Mouse (Mus musculus): ENCODE data around the gene Scn1b. TPM values are rescaled to one million over a fixed set of nuclear protein-coding genes. Genes with fewer than 3 reads are reported as not detected.

Gene Scn1b
- polyA plus RNA-seq, 1 experiment, result 30.7 TPM

DNA sequence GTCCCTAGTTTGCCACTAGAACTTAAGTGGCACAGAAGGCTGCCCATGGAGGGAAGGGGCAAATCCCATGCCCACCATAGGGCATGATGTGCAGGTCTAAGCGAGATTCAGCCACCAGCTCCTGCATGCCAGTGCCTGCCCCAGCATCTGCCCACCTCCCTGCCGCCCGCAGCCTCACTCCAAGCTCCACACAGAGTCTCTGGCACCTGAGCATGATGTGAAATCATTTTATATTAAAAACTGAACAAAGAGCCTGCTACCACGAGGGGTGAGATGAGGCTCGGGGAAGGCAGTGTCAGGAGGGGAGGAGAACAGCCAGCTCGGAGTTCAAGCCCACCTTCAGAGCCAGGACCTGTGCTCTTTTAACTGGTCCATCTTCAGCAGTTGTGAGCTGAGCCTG, 56.5 kb downstream of the Scn1b start:
- H3K4me1 ChIP-seq (ENCODE audit: control insufficient read depth, insufficient read depth, low read length), result no peaks in the 10 kb centered on the region
- H3K4me3 ChIP-seq (ENCODE audit: insufficient read depth, low read length), result no peak overlapping the region
- H3K27ac ChIP-seq (ENCODE audit: insufficient read depth, low read depth, low read length), result no peak overlapping the region
- TF ChIP-seq CTCF (IDR thresholded peaks at IDR 0.05; ENCODE audit: low read depth, low read length) (no peak), POLR2A (IDR thresholded peaks at IDR 0.05; ENCODE audit: borderline replicate concordance, low read depth, low read length) (no peak)

GRCm38 (mm10) chr7:31069491-31069890, 57.3 kb downstream of the Scn1b start:
- no peak overlapping the region for H3K4me3 ChIP-seq (ENCODE audit: insufficient read depth, low read length)
- no peak overlapping the region for H3K27ac ChIP-seq (ENCODE audit: insufficient read depth, low read depth, low read length)
- TF ChIP-seq CTCF (IDR thresholded peaks at IDR 0.05; ENCODE audit: low read depth, low read length), result no peak
- TF ChIP-seq POLR2A (IDR thresholded peaks at IDR 0.05; ENCODE audit: borderline replicate concordance, low read depth, low read length), result no peak
- H3K4me1 ChIP-seq (ENCODE audit: control insufficient read depth, insufficient read depth, low read length), result no peaks in the 10 kb centered on the region

DNA sequence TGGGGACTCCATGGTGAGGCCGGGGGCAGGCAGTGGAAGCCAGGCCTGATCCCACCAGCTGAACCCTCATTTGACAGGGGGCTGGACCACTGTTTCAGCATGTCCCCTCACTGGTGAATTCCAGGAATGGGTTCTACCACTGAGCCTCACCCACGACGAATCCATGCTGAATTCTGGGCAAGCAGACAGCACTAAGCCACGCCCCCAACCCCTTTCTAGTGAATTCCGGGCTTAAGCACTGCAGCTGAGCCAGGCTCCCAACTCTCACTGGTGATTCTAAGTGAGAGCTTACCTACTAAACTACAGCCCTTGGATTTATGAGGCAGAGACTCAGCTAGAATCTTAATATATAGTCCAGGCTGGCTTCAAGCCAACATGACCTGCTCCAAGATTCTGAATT, 59.0 kb downstream of the Scn1b start:
- TF ChIP-seq POLR2A (IDR thresholded peaks at IDR 0.05; ENCODE audit: borderline replicate concordance, low read depth, low read length) (no peak), CTCF (IDR thresholded peaks at IDR 0.05; ENCODE audit: low read depth, low read length) (no peak)
- Histone ChIP-seq H3K4me1 (ENCODE audit: control insufficient read depth, insufficient read depth, low read length) (no peaks in the 10 kb centered on the region), H3K4me3 (ENCODE audit: insufficient read depth, low read length) (no peak overlapping the region), H3K27ac (ENCODE audit: insufficient read depth, low read depth, low read length) (no peak overlapping the region)

Other genes with a start within 250 kb of the Scn1b start
- gene Cd22, start 246.7 kb downstream of the Scn1b start, polyA plus RNA-seq (2012; ENCODE audit: insufficient read depth, insufficient read length, missing spikeins), result 6.8 and 8.0 TPM in 2 replicates
- 2.5 and 3.7 TPM in 2 replicates for gene Mag, start 212.1 kb downstream of the Scn1b start, polyA plus RNA-seq (2012; ENCODE audit: insufficient read depth, insufficient read length, missing spikeins)
- not detected in 2 replicates for gene Hamp2, start 202.3 kb downstream of the Scn1b start, polyA plus RNA-seq (2012; ENCODE audit: insufficient read depth, insufficient read length, missing spikeins)
- not detected in 2 replicates for gene Hamp, start 183.0 kb downstream of the Scn1b start, polyA plus RNA-seq (2012; ENCODE audit: insufficient read depth, insufficient read length, missing spikeins)
- 208 and 246 TPM in 2 replicates for gene Usf2, start 170.2 kb downstream of the Scn1b start, polyA plus RNA-seq (2012; ENCODE audit: insufficient read depth, insufficient read length, missing spikeins)
- gene Lsr, start 153.5 kb downstream of the Scn1b start, polyA plus RNA-seq (2012; ENCODE audit: insufficient read depth, insufficient read length, missing spikeins), result 29.2 and 32.1 TPM in 2 replicates
- gene Fam187b, start 153.2 kb downstream of the Scn1b start, polyA plus RNA-seq (2012; ENCODE audit: insufficient read depth, insufficient read length, missing spikeins), result 4.6 and 7.3 TPM in 2 replicates
- 1,886 and 2,039 TPM in 2 replicates for gene Fxyd5, start 84.5 kb downstream of the Scn1b start, polyA plus RNA-seq (2012; ENCODE audit: insufficient read depth, insufficient read length, missing spikeins)
- gene Fxyd7, start 75.5 kb downstream of the Scn1b start, polyA plus RNA-seq (2012; ENCODE audit: insufficient read depth, insufficient read length, missing spikeins), result not detected in 2 replicates
- gene Fxyd1, start 69.8 kb downstream of the Scn1b start, polyA plus RNA-seq (2012; ENCODE audit: insufficient read depth, insufficient read length, missing spikeins), result not detected in 2 replicates
- gene Lgi4, start 67.7 kb downstream of the Scn1b start, polyA plus RNA-seq (2012; ENCODE audit: insufficient read depth, insufficient read length, missing spikeins), result 0.27 and 0.78 TPM in 2 replicates
- 0.91 TPM in 1 of 2 replicates, not detected in the other for gene Fxyd3, start 50.3 kb downstream of the Scn1b start, polyA plus RNA-seq (2012; ENCODE audit: insufficient read depth, insufficient read length, missing spikeins)
- 30.9 and 39.0 TPM in 2 replicates for gene Hpn, start 11.7 kb downstream of the Scn1b start, polyA plus RNA-seq (2012; ENCODE audit: insufficient read depth, insufficient read length, missing spikeins)
- gene Gramd1a, start 28.9 kb upstream of the Scn1b start, polyA plus RNA-seq (2012; ENCODE audit: insufficient read depth, insufficient read length, missing spikeins), result 63.6 and 99.3 TPM in 2 replicates
- gene Scgb2b2, start 163.5 kb upstream of the Scn1b start, polyA plus RNA-seq (2012; ENCODE audit: insufficient read depth, insufficient read length, missing spikeins), result not detected in 2 replicates
- not detected in 2 replicates for gene Scgb1b2, start 164.8 kb upstream of the Scn1b start, polyA plus RNA-seq (2012; ENCODE audit: insufficient read depth, insufficient read length, missing spikeins)
- not detected in 2 replicates for gene Scgb2b3, start 235.1 kb upstream of the Scn1b start, polyA plus RNA-seq (2012; ENCODE audit: insufficient read depth, insufficient read length, missing spikeins)
- not detected in 2 replicates for gene Scgb1b3, start 248.6 kb upstream of the Scn1b start, polyA plus RNA-seq (2012; ENCODE audit: insufficient read depth, insufficient read length, missing spikeins)